Mouse (Mus musculus): ENCODE measurements around the gene Ganc. TPM values are rescaled to one million over a fixed set of nuclear protein-coding genes. Genes with fewer than 3 reads are reported as not detected.

Gene Ganc
- polyA plus RNA-seq, 1 experiment, result 10.5 TPM

- WGBS, result 4% methylated on average over 14 of the region's 14 CpGs
- peaks cover 2% of the 10 kb centered on the region; the same call in 1 of the 2 replicates for H3K36me3 ChIP-seq (ENCODE audit: control insufficient read depth, insufficient read depth, low read length)
- H3K27me3 ChIP-seq (ENCODE audit: control insufficient read depth, insufficient read depth, low read length), result no peaks in the 10 kb centered on the region
- peak overlapping the region; percentile 99 for H3K27ac ChIP-seq (ENCODE audit: insufficient read depth, low read depth, low read length)
- H3K4me3 ChIP-seq (ENCODE audit: low read depth, low read length), result peak overlapping the region; percentile 38
- TF ChIP-seq POLR2A (IDR thresholded peaks at IDR 0.05; ENCODE audit: low read depth, low read length) (no peak), CTCF (IDR thresholded peaks at IDR 0.05; ENCODE audit: extremely low read depth, insufficient read length, insufficient replicate concordance, low read depth, low read length) (no peak)
- H3K4me1 ChIP-seq (ENCODE audit: control insufficient read depth, insufficient read depth, insufficient read length, low read length), result peaks cover 6% of the 10 kb centered on the region; the same call in 1 of the 2 replicates
Observed at GRCm38 (mm10) chr2:120404823-120405765, 1.4 kb downstream of the Ganc start.

GRCm38 (mm10) chr2:120411096-120411628 is 7.5 kb downstream of the Ganc start:
- Histone ChIP-seq H3K27ac (ENCODE audit: insufficient read depth, low read depth, low read length) (no peak overlapping the region), H3K27me3 (ENCODE audit: control insufficient read depth, insufficient read depth, low read length) (no peaks in the 10 kb centered on the region), H3K4me3 (ENCODE audit: low read depth, low read length) (no peak overlapping the region), H3K36me3 (ENCODE audit: control insufficient read depth, insufficient read depth, low read length) (peaks cover 8% of the 10 kb centered on the region), H3K4me1 (ENCODE audit: control insufficient read depth, insufficient read depth, insufficient read length, low read length) (no peaks in the 10 kb centered on the region)
- 95% methylated on average over 3 of the region's 3 CpGs for WGBS
- TF ChIP-seq POLR2A (IDR thresholded peaks at IDR 0.05; ENCODE audit: low read depth, low read length) (no peak), CTCF (IDR thresholded peaks at IDR 0.05; ENCODE audit: extremely low read depth, insufficient read length, insufficient replicate concordance, low read depth, low read length) (no peak)

GRCm38 (mm10) chr2:120414113-120414512 is 10.4 kb downstream of the Ganc start:
- Histone ChIP-seq H3K27me3 (ENCODE audit: control insufficient read depth, insufficient read depth, low read length) (no peaks in the 10 kb centered on the region), H3K36me3 (ENCODE audit: control insufficient read depth, insufficient read depth, low read length) (peaks cover 8% of the 10 kb centered on the region), H3K27ac (ENCODE audit: insufficient read depth, low read depth, low read length) (no peak overlapping the region), H3K4me3 (ENCODE audit: low read depth, low read length) (no peak overlapping the region), H3K4me1 (ENCODE audit: control insufficient read depth, insufficient read depth, insufficient read length, low read length) (no peaks in the 10 kb centered on the region)
- no peak for TF ChIP-seq POLR2A (IDR thresholded peaks at IDR 0.05; ENCODE audit: low read depth, low read length)
- TF ChIP-seq CTCF (IDR thresholded peaks at IDR 0.05; ENCODE audit: extremely low read depth, insufficient read length, insufficient replicate concordance, low read depth, low read length), result no peak

- H3K4me1 ChIP-seq (ENCODE audit: control insufficient read depth, insufficient read depth, insufficient read length, low read length), result no peaks in the 10 kb centered on the region
- 40% methylated on average over 1 of the region's 1 CpGs for WGBS
- H3K27me3 ChIP-seq (ENCODE audit: control insufficient read depth, insufficient read depth, low read length), result no peaks in the 10 kb centered on the region
- TF ChIP-seq POLR2A (IDR thresholded peaks at IDR 0.05; ENCODE audit: low read depth, low read length) (no peak), CTCF (IDR thresholded peaks at IDR 0.05; ENCODE audit: extremely low read depth, insufficient read length, insufficient replicate concordance, low read depth, low read length) (no peak)
- peaks cover 8% of the 10 kb centered on the region for H3K36me3 ChIP-seq (ENCODE audit: control insufficient read depth, insufficient read depth, low read length)
- no peak overlapping the region for H3K4me3 ChIP-seq (ENCODE audit: low read depth, low read length)
- H3K27ac ChIP-seq (ENCODE audit: insufficient read depth, low read depth, low read length), result no peak overlapping the region
Observed at GRCm38 (mm10) chr2:120414738-120415414, 11.2 kb downstream of the Ganc start.

- Histone ChIP-seq H3K27ac (ENCODE audit: insufficient read depth, low read depth, low read length) (peak overlapping the region; percentile 16; the same call in 1 of the 2 replicates), H3K4me1 (ENCODE audit: control insufficient read depth, insufficient read depth, insufficient read length, low read length) (no peaks in the 10 kb centered on the region), H3K27me3 (ENCODE audit: control insufficient read depth, insufficient read depth, low read length) (no peaks in the 10 kb centered on the region), H3K4me3 (ENCODE audit: low read depth, low read length) (no peak overlapping the region), H3K36me3 (ENCODE audit: control insufficient read depth, insufficient read depth, low read length) (peaks cover 6% of the 10 kb centered on the region; the same call in 1 of the 2 replicates)
- 78% methylated on average over 5 of the region's 5 CpGs for WGBS
- TF ChIP-seq CTCF (IDR thresholded peaks at IDR 0.05; ENCODE audit: extremely low read depth, insufficient read length, insufficient replicate concordance, low read depth, low read length) (no peak), POLR2A (IDR thresholded peaks at IDR 0.05; ENCODE audit: low read depth, low read length) (no peak)
Observed at GRCm38 (mm10) chr2:120424386-120424785, 20.7 kb downstream of the Ganc start.

GRCm38 (mm10) chr2:120444486-120444885 is 40.8 kb downstream of the Ganc start:
- Histone ChIP-seq H3K27ac (ENCODE audit: insufficient read depth, low read depth, low read length) (no peak overlapping the region), H3K4me1 (ENCODE audit: control insufficient read depth, insufficient read depth, insufficient read length, low read length) (no peaks in the 10 kb centered on the region), H3K36me3 (ENCODE audit: control insufficient read depth, insufficient read depth, low read length) (peaks cover 1% of the 10 kb centered on the region; the same call in 1 of the 2 replicates), H3K4me3 (ENCODE audit: low read depth, low read length) (no peak overlapping the region), H3K27me3 (ENCODE audit: control insufficient read depth, insufficient read depth, low read length) (no peaks in the 10 kb centered on the region)
- TF ChIP-seq POLR2A (IDR thresholded peaks at IDR 0.05; ENCODE audit: low read depth, low read length), result no peak
- no peak for TF ChIP-seq CTCF (IDR thresholded peaks at IDR 0.05; ENCODE audit: extremely low read depth, insufficient read length, insufficient replicate concordance, low read depth, low read length)
- whole genome bisulfite sequencing, result 94% methylated on average over 1 of the region's 1 CpGs

All from small intestine, adult 2 months (tissue).